Mouse (Mus musculus) bone marrow, adult 2 months (tissue): ENCODE measurements around the gene Dnajb13.

Source experiments
- CTCF ChIP-seq: fragments of 200-500 bp; IDR thresholded peaks from 2 replicates; pipeline ENCODE4 v1.5.1; 2011; ENCODE audit warnings: low read length, control low read depth; ENCODE audit not compliant: control insufficient read depth, insufficient read depth
- POLR2A ChIP-seq: fragments of 200-500 bp; IDR thresholded peaks from 2 replicates; pipeline ENCODE4 v1.6.1; 2011; ENCODE audit warnings: low read depth, mild to moderate bottlenecking, control low read depth, low read length, borderline replicate concordance; ENCODE audit not compliant: control insufficient read depth

DNA sequence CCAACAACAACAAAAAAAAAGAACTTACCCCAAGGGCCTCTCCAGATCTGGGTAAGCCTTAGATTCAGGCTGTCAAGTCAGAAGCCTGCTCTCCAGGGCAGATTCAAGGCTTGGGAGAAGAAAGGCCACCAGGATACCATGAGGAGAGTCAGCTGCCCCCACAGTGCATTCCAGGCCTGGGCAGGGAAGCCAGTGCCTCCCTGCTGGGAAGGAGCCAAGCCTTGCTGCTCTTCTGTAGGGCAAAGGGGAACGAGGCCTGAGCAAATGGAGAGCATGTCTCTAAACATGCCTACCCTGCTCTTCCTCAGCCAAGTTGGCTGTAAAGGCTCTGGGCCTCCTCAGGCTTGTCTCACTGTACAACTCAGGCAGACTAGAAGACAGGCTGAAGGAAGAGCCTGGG lies 40.1 kb downstream of the Dnajb13 start:
- TF ChIP-seq CTCF, result no peak
- no peak for TF ChIP-seq POLR2A
